Mouse (Mus musculus): ENCODE measurements at regions not wholly inside any gene's neighbourhood (a gene's known extent, or its start where the extent isn't known, plus 50 kb on each side); places are given as distances from the start of the nearest gene placed in this dataset.

DNA sequence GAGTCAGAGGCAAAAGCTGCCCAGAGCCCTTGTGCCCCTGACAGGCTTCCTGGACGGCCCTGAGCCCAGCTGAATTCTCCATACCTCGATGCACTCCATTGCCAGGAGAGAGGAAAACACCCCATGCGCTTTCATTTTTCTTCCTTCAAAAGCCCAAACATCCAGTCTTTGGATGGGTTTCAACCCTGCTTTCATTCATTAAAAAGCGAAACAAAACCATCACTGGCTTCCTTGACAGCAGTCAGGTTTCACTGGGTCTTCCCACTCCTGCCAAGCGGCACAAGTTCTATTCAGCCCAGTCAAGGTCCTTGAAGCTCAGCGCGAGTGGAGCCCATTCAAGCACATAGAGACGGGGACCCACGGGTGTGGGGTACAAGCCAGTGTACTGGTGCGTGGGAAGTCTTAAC is 348.8 kb downstream of the Ankrd50 start:
- 60% methylated on average over 10 of the region's 10 CpGs for WGBS
- H3K36me3 ChIP-seq, result no peaks in the 10 kb centered on the region
- H3K27ac ChIP-seq, result no peak overlapping the region
- H3K4me2 ChIP-seq (replicated peaks), result no peak overlapping the region
- no peak overlapping the region for H3K4me3 ChIP-seq (replicated peaks)
- no peaks in the 10 kb centered on the region for H3K9me3 ChIP-seq
- H3K4me1 ChIP-seq (replicated peaks), result no peaks in the 10 kb centered on the region
- H3K9ac ChIP-seq (replicated peaks), result no peak overlapping the region
- H3K27me3 ChIP-seq, result no peaks in the 10 kb centered on the region
- no peak for ATAC-seq

DNA sequence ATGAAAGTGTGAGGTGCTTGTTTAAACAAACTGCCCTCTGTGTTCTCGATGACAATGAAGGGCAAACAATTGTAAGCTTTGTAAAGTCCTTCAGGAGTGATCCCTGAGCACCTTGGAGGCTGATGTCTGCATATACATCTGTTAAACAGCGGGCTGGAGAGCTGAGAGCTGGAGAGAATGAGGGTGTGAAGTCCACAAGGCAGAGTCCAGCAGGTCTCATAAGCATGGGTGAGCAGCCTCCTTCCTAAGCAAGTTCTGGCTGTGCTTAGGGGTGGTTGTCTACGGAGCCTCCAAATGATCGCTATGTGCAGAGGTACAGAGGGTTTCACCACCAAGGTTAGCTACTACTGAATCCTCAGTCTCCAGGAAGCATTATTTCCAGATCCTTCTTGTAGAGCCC is 350.2 kb downstream of the Ankrd50 start:
- H3K4me2 ChIP-seq (replicated peaks), result no peak overlapping the region
- no peak for ATAC-seq
- H3K27me3 ChIP-seq, result no peaks in the 10 kb centered on the region
- no peaks in the 10 kb centered on the region for H3K36me3 ChIP-seq
- H3K9me3 ChIP-seq, result no peaks in the 10 kb centered on the region
- 84% methylated on average over 4 of the region's 4 CpGs for WGBS
- no peaks in the 10 kb centered on the region for H3K4me1 ChIP-seq (replicated peaks)
- H3K27ac ChIP-seq, result no peak overlapping the region
- H3K9ac ChIP-seq (replicated peaks), result no peak overlapping the region
- H3K4me3 ChIP-seq (replicated peaks), result no peak overlapping the region

DNA sequence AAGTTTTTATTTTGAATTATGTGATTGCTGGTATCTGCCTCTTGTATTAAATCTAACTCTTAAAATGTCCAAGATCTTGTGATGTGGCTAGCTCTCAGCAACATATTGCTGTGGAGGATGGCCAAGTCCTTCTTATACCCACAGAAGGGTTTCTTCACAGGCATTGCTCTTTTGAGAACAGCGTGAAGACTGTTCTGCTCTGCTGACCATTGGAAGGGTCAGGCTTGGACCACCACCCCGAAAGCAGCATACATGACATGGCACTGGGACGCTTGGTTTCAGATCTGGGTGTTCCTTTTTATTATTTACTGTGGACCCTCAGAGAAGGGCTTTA is 352.8 kb downstream of the Ankrd50 start:
- no peaks in the 10 kb centered on the region for H3K4me1 ChIP-seq (replicated peaks)
- no peaks in the 10 kb centered on the region for H3K36me3 ChIP-seq
- H3K4me3 ChIP-seq (replicated peaks), result no peak overlapping the region
- H3K9me3 ChIP-seq, result no peaks in the 10 kb centered on the region
- H3K27ac ChIP-seq, result no peak overlapping the region
- ATAC-seq, result no peak
- 89% methylated on average over 3 of the region's 3 CpGs for WGBS
- no peak overlapping the region for H3K4me2 ChIP-seq (replicated peaks)
- no peaks in the 10 kb centered on the region for H3K27me3 ChIP-seq
- H3K9ac ChIP-seq (replicated peaks), result no peak overlapping the region

DNA sequence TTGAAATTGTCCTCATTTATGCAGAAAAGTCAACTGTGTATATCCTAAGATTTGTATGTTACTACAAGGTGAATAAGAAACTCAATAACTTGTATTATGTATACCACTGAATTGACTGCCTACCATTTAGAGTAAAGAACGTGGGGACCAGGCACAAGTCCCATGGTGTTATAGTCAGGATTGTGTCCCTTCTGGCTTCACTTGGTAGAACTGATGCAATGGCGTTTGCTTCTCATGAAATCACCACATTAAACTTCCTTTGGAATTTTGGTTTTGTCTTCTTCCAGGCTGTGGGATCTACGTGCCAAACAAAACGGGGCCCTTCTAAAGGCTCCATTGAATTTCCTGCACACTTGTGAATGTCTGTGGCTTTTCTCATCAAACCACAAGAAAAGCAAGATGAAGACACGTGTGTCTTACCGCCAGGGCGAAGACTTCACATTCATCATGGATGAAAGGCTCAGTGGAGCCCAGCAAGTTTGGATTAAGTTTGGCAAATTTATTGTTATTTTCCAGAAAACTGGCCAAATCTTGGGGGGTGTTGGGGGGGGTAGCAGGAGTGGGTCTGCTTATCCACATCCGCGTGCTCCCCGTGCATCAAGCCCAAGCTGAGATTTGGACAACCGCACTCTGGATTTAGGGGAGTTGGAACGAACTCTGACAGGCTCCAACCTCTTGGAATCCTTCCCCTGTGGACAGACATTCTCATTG is 353.3 kb downstream of the Ankrd50 start:
- Histone ChIP-seq H3K27me3 (no peaks in the 10 kb centered on the region), H3K4me2 (replicated peaks) (no peak overlapping the region), H3K4me1 (replicated peaks) (no peaks in the 10 kb centered on the region), H3K4me3 (replicated peaks) (no peak overlapping the region), H3K9ac (replicated peaks) (no peak overlapping the region), H3K9me3 (no peaks in the 10 kb centered on the region), H3K36me3 (no peaks in the 10 kb centered on the region), H3K27ac (no peak overlapping the region)
- WGBS, result 93% methylated on average over 12 of the region's 12 CpGs
- ATAC-seq, result no peak

DNA sequence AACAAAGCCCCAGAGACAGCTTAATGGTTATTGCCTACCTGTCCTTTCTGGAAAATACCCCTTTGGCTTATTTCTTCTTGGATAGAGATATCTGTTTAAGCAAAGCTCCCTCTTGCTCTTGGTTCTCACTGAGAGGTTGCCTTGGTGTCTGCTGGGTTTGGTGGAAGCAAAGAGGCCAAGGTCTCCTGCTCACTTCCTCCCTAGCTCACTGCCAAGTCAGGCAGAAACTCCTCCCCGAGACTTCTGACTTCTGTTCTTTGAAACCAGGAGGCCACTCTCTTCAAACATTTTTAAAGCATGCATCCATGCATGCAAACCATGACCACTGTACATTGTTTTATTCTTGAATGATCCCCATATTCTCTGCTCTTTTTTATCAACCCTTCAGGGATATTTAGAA is 354.6 kb downstream of the Ankrd50 start:
- no peak for ATAC-seq
- Histone ChIP-seq H3K4me3 (replicated peaks) (no peak overlapping the region), H3K27ac (no peak overlapping the region), H3K9ac (replicated peaks) (no peak overlapping the region), H3K4me2 (replicated peaks) (no peak overlapping the region), H3K4me1 (replicated peaks) (no peaks in the 10 kb centered on the region), H3K27me3 (no peaks in the 10 kb centered on the region), H3K36me3 (no peaks in the 10 kb centered on the region), H3K9me3 (no peaks in the 10 kb centered on the region)
- 62% methylated on average over 1 of the region's 1 CpGs for WGBS

DNA sequence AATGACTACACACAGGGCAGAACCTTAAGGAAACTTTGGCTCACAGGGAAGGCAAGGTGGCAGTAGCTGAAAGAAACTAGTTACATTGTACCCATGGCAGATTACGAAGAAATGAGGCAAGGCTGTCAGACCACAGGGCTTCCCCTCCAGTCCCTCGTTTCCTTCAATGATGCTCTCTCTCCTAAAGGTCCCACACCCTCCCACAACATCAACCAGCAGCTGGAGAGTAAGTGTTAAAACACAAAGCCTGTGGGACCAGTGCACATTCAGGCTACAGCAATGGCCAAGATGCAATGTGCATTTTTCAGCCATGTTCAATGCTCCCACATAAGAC is 355.5 kb downstream of the Ankrd50 start:
- no peaks in the 10 kb centered on the region for H3K9me3 ChIP-seq
- no peak overlapping the region for H3K27ac ChIP-seq
- H3K4me1 ChIP-seq (replicated peaks), result no peaks in the 10 kb centered on the region
- no peak overlapping the region for H3K4me2 ChIP-seq (replicated peaks)
- H3K36me3 ChIP-seq, result no peaks in the 10 kb centered on the region
- H3K4me3 ChIP-seq (replicated peaks), result no peak overlapping the region
- WGBS, result 66% methylated on average over 2 of the region's 2 CpGs
- H3K27me3 ChIP-seq, result no peaks in the 10 kb centered on the region
- ATAC-seq, result no peak
- H3K9ac ChIP-seq (replicated peaks), result no peak overlapping the region

DNA sequence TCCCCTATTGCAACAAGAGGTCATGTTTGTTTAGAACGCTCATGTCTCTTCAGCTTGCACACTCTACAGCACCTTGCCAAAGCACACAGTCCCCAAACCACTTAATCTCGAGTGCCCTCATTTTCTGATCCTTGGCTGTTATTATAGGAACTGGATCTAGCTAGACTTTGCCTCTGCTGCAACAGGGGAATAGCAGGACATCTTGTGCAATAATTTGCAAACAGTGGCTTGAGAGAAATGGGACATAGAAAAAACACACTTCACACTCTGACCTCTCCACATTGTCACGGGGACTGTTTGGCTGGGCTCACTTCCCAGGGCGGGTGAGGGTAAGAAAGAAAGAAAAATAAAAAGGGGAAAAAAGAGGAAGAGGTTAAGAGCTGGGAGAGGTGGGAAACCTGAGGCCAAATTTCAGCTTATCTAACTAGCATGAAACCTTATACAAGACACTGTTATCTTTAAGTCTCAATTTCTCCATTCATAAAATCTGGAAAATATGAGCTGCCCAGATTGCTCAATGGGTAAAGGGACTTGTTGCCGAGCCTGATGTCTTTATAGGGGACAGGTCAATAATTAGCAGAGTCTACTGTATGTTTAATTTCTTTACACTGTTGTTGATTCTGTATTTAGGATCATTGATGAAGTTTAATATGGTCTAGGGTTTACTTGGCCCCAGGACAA is 356.0 kb downstream of the Ankrd50 start:
- H3K27ac ChIP-seq, result no peak overlapping the region
- H3K36me3 ChIP-seq, result no peaks in the 10 kb centered on the region
- WGBS, result 72% methylated on average over 5 of the region's 5 CpGs
- no peaks in the 10 kb centered on the region for H3K27me3 ChIP-seq
- H3K9me3 ChIP-seq, result no peaks in the 10 kb centered on the region
- no peak overlapping the region for H3K4me2 ChIP-seq (replicated peaks)
- no peak overlapping the region for H3K4me3 ChIP-seq (replicated peaks)
- H3K4me1 ChIP-seq (replicated peaks), result no peaks in the 10 kb centered on the region
- H3K9ac ChIP-seq (replicated peaks), result no peak overlapping the region
- ATAC-seq, result no peak

DNA sequence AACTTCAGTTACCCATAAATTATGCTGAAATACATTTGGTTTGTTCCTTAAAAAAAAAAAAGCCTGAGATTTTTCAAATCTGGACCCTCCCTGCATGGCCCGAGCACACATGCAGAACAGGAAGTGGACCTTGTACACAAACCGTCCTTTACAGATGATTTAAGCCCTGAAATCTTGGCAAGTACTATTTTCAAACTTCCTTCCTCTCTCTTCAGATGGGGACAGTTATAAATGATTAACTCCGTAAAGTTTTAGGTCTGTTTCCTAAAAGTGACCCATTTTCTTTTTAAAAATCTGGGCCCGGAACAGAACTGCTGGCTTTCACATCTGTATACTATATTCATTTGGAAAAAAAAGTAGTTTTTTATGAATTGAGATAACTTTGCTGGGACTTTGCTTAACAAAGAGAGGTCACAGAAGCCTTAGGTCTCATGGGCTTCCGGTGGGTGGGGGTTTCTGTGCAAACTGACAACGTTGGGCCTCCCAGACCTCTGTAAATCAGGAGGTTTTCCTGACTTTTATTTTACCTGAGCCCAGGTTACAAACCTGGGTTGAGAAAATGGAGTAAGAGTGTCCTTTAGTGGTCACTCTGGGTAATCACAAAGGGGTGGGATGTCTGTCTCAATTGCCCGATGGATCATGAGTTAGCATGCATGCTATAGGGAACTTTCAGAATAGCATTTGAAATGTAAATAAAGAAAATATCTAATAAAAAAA is 368.4 kb downstream of the Ankrd50 start:
- Histone ChIP-seq H3K9me3 (no peaks in the 10 kb centered on the region), H3K4me2 (replicated peaks) (no peak overlapping the region), H3K27me3 (no peaks in the 10 kb centered on the region), H3K4me3 (replicated peaks) (no peak overlapping the region), H3K27ac (no peak overlapping the region), H3K9ac (replicated peaks) (no peak overlapping the region), H3K4me1 (replicated peaks) (no peaks in the 10 kb centered on the region), H3K36me3 (no peaks in the 10 kb centered on the region)
- ATAC-seq, result no peak
- WGBS, result 74% methylated on average over 7 of the region's 7 CpGs

DNA sequence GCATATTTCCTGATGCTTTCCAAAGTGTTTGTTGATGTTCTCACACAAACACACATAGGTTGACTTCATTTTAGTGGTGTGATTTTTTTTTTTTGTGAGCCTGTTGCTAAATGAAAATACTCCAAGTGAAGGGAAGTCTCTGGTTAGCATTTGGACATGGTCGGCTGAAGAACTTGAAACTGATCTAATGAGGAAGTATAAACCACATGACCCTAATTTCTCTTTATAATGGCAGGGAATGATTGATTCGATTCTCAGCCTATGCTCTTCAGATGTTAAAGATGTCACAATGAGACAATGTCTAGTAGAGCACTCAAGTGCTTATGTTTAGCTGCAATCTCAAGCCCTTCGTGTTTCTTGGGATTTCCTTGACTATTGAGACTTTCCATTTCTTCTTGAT is 372.1 kb downstream of the Ankrd50 start:
- Histone ChIP-seq H3K27ac (no peak overlapping the region), H3K9me3 (no peaks in the 10 kb centered on the region), H3K36me3 (no peaks in the 10 kb centered on the region), H3K9ac (replicated peaks) (no peak overlapping the region), H3K4me1 (replicated peaks) (no peaks in the 10 kb centered on the region), H3K4me3 (replicated peaks) (no peak overlapping the region), H3K4me2 (replicated peaks) (no peak overlapping the region), H3K27me3 (no peaks in the 10 kb centered on the region)
- no peak for ATAC-seq
- 83% methylated on average over 3 of the region's 3 CpGs for WGBS

DNA sequence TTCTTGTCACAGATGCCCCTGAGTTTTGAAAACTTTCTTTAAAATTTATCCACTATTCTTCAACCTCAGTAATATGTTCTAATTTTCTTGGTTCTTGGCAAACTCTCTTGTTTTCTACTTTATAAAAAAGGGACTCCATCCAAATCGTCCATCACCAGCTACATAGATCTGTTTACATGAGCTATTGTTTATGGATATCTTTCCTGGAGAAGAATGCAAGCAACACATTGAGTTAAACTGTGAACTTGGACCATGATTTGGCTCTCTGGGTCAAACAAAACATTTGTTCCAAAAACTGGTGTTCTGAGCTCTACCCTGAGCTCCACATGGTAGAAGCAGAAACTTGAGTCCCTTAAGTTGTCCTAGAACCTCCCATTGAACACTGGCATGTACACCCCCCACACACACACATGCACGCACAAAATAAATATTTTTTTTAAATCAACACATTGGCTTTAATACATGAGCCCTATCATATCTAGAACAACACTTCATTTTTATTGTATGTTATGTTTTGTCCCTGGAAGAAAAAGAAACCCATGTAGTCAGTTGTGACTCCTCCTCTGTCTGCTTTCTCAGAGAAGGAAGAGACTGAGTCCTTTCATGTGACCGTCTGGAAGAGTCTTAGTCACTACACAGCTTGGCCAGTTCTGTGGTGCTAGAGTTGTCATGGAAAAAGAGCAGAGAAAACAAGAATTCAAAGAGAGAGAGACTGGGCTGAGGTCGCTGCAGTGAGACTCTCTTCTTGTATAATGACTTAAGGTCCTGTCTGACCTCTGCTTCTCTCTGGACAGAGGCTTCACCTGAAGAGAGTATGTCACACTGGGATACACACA is 379.4 kb downstream of the Ankrd50 start:
- H3K4me2 ChIP-seq (replicated peaks), result no peak overlapping the region
- WGBS, result 80% methylated on average over 4 of the region's 4 CpGs
- no peak overlapping the region for H3K27ac ChIP-seq
- no peaks in the 10 kb centered on the region for H3K9me3 ChIP-seq
- no peaks in the 10 kb centered on the region for H3K27me3 ChIP-seq
- H3K4me1 ChIP-seq (replicated peaks), result no peaks in the 10 kb centered on the region
- no peak overlapping the region for H3K4me3 ChIP-seq (replicated peaks)
- ATAC-seq, result no peak
- no peaks in the 10 kb centered on the region for H3K36me3 ChIP-seq
- no peak overlapping the region for H3K9ac ChIP-seq (replicated peaks)

DNA sequence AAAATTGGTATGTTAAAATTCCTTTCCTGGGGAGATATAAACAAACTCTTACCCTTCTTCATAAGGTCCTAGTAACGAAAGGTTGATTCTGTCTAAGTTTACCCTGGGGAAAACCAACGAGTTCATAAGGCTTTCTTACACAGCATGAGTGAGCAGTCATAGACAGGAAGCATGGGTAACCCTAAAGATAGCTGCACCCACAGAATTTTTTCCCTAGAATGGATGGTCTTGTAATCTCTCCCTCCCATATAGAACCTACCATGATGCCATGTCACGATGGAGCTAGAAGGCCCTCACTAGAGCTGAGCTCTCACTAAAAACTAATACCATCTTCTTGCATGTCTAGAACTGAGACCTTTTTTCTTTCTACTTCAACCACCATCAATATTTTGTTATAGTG is 380.1 kb upstream of the Gm5148 start:
- H3K4me3 ChIP-seq (replicated peaks), result no peak overlapping the region
- no peaks in the 10 kb centered on the region for H3K4me1 ChIP-seq (replicated peaks)
- no peak overlapping the region for H3K27ac ChIP-seq
- H3K4me2 ChIP-seq (replicated peaks), result no peak overlapping the region
- H3K9me3 ChIP-seq, result no peaks in the 10 kb centered on the region
- H3K36me3 ChIP-seq, result no peaks in the 10 kb centered on the region
- WGBS, result 85% methylated on average over 3 of the region's 3 CpGs
- ATAC-seq, result no peak
- H3K27me3 ChIP-seq, result no peaks in the 10 kb centered on the region
- H3K9ac ChIP-seq (replicated peaks), result no peak overlapping the region

DNA sequence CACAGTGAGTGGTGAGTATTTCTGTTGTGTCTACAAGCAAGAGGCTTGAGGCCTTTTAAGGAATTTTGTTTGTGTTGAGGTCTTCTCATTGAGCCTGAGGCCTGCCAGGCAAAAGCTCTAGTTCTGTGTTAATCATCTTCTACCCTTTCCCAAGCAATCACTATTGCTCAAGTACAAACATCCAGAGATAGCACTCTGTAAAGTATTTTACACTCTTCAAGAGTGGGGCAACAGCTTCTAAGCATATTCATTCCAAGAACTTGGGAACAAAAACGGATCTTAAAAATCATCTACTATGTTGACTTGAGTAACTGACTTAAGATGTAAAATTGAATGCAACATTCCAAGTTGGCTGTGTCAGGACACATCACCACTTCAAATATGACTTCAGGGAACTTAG is 378.7 kb upstream of the Gm5148 start:
- Histone ChIP-seq H3K4me3 (replicated peaks) (no peak overlapping the region), H3K36me3 (no peaks in the 10 kb centered on the region), H3K4me2 (replicated peaks) (no peak overlapping the region), H3K27me3 (no peaks in the 10 kb centered on the region), H3K9me3 (no peaks in the 10 kb centered on the region), H3K27ac (no peak overlapping the region), H3K4me1 (replicated peaks) (no peaks in the 10 kb centered on the region), H3K9ac (replicated peaks) (no peak overlapping the region)
- 94% methylated on average over 1 of the region's 1 CpGs for WGBS
- no peak for ATAC-seq

Measured in midbrain, embryonic 13.5 days (tissue).